Mouse (Mus musculus) olfactory bulb, adult 2 months (tissue): Measurements from ENCODE around the gene Wwc2.

Experiments
- CTCF ChIP-seq: fragments of 200-500 bp; IDR thresholded peaks from 2 replicates; pipeline ENCODE4 v1.5.1; 2012; ENCODE audit warnings: low read depth, mild to moderate bottlenecking, low read length, moderate library complexity; ENCODE audit not compliant: insufficient read depth
- POLR2A ChIP-seq: fragments of 200-500 bp; IDR thresholded peaks from 2 replicates; pipeline ENCODE4 v1.6.1; 2012; ENCODE audit warnings: mild to moderate bottlenecking, low read depth, low read length, moderate library complexity; ENCODE audit not compliant: insufficient read depth

DNA sequence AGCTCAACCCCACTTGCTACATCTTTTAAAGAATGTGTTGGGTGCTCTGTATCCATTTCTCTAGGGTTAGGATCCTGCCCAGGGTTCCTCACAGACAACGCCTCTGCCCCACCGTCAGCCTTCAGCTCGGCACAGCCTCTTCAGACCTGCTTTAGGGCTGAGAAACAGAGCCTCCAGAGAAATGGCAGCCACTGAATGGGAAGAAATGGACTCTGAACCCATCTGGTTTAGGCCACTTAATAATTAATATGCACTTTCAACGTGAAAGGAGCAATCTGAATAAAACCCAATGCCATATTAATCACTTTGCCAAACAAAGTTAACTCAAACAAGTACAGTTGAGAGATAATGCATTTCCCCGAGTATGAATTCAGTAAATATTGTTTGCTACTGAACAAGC lies 106.4 kb downstream of the Wwc2 start:
- TF ChIP-seq CTCF = no peak
- TF ChIP-seq POLR2A = no peak
